Mouse (Mus musculus) C2C12 (cell line): ENCODE measurements at regions not wholly inside any gene's neighbourhood (a gene's known extent, or its start where the extent isn't known, plus 50 kb on each side); places are given as distances from the start of the nearest gene placed in this dataset.

Experiments used
- CEBPB ChIP-seq: IDR thresholded peaks from one replicate; pipeline ENCODE4 v1.6.1; 2011; ENCODE audit warnings: low read depth, mild to moderate bottlenecking, control low read depth, moderate library complexity
- CTCF ChIP-seq: IDR thresholded peaks from one replicate; pipeline ENCODE4 v1.5.1; 2011; ENCODE audit not compliant: control insufficient read depth, insufficient read depth, insufficient read length
- MAX ChIP-seq: IDR thresholded peaks from one replicate; pipeline ENCODE4 v1.6.1; 2011; ENCODE audit warnings: mild to moderate bottlenecking, control low read depth
- MYOD1 ChIP-seq: IDR thresholded peaks from one replicate; pipeline ENCODE4 v1.6.1; 2011; ENCODE audit warnings: low read depth; ENCODE audit not compliant: control insufficient read depth, insufficient read length
- MYOG ChIP-seq: IDR thresholded peaks from one replicate; pipeline ENCODE4 v1.6.1; 2011; ENCODE audit not compliant: control insufficient read depth, insufficient read length; ENCODE audit errors: extremely low read depth
- USF1 ChIP-seq: IDR thresholded peaks from one replicate; pipeline ENCODE4 v1.6.1; 2011; ENCODE audit warnings: low read depth, mild to moderate bottlenecking, control low read depth, moderate library complexity

- TF ChIP-seq CTCF = no peak
- no peak for TF ChIP-seq MYOG
- TF ChIP-seq USF1 = no peak
- TF ChIP-seq MAX = no peak
- no peak for TF ChIP-seq CEBPB
- TF ChIP-seq MYOD1 = no peak
Measured at GRCm38 (mm10) chr9:104489383-104489782, 57.7 kb upstream of the Cpne4 start.
